Mouse (Mus musculus): ENCODE results near the gene Cnga4. TPM values are rescaled to one million over a fixed set of nuclear protein-coding genes. Genes with fewer than 3 reads are reported as not detected.
"Not testable (repeated sequence)": the region's sequence is repeated elsewhere in the genome, so short reads cannot be mapped to it uniquely, and the experiment has no call there.

Gene Cnga4
- polyA plus RNA-seq, 1 experiment: 7.9 TPM

DNA sequence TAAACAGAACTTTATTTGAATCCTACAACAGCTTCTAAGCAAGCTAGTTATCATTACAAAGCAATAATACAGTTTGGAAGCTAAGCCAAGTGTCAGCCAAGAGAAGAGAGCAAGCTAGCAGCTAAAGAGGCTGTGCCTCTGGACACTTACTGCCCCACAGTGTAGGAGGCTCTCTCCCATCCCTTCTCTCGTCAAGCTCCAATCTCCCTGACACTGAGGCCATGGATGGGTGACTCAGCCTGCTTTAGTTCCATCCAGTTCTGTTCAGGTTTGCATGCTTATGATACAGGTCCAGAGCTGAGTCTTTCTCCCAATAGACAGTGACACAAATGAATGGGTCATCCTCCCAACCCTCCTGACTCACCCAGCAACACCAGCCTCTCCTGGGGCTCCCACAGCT, 27.7 kb downstream of the Cnga4 start:
- H3K36me3 ChIP-seq (ENCODE audit: control insufficient read depth, insufficient read depth, low read length): no peaks in the 10 kb centered on the region

DNA sequence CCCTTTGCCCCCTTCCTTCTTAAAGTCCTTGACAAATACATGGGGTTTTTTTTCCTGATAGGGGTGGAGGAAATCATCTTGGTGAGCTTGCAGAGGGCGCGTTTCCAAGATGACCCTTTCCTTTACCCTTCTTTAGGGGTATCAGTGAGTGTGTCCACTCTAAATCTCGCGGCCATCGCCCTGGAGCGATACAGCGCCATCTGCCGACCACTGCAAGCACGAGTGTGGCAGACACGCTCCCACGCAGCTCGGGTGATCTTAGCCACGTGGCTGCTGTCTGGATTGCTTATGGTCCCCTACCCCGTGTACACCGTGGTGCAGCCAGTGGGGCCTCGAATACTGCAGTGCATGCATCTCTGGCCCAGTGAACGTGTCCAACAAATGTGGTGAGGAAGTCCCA, 29.5 kb downstream of the Cnga4 start:
- H3K4me1 ChIP-seq (ENCODE audit: control insufficient read depth, insufficient read depth, low read length): peaks cover 8% of the 10 kb centered on the region
- no peak overlapping the region for H3K4me3 ChIP-seq (ENCODE audit: control insufficient read depth, low read depth, low read length)
- no peak for TF ChIP-seq POLR2A (IDR thresholded peaks at IDR 0.05; ENCODE audit: control insufficient read depth, low read depth, low read length)
- peak; percentile 87; the same call in 1 of the 2 replicates for TF ChIP-seq CTCF (IDR thresholded peaks at IDR 0.05; ENCODE audit: control insufficient read depth, insufficient read depth, insufficient replicate concordance, low read depth, low read length)
- no peaks in the 10 kb centered on the region for H3K36me3 ChIP-seq (ENCODE audit: control insufficient read depth, insufficient read depth, low read length)
- no peaks in the 10 kb centered on the region for H3K27me3 ChIP-seq (ENCODE audit: control insufficient read depth, insufficient read depth, low read length)
- H3K27ac ChIP-seq (ENCODE audit: control insufficient read depth, insufficient read depth, low read depth, low read length): no peak overlapping the region

More for the DNA sequence above, 27.7 kb downstream of the Cnga4 start:
- peaks cover 8% of the 10 kb centered on the region for H3K4me1 ChIP-seq (ENCODE audit: control insufficient read depth, insufficient read depth, low read length)
- H3K27me3 ChIP-seq (ENCODE audit: control insufficient read depth, insufficient read depth, low read length): no peaks in the 10 kb centered on the region
- H3K4me3 ChIP-seq (ENCODE audit: control insufficient read depth, low read depth, low read length): no peak overlapping the region
- no peak overlapping the region for H3K27ac ChIP-seq (ENCODE audit: control insufficient read depth, insufficient read depth, low read depth, low read length)
- TF ChIP-seq POLR2A (IDR thresholded peaks at IDR 0.05; ENCODE audit: control insufficient read depth, low read depth, low read length) (no peak), CTCF (IDR thresholded peaks at IDR 0.05; ENCODE audit: control insufficient read depth, insufficient read depth, insufficient replicate concordance, low read depth, low read length) (no peak)

GRCm38 (mm10) chr7:105434798-105435197, 30.4 kb downstream of the Cnga4 start:
- Histone ChIP-seq H3K36me3 (ENCODE audit: control insufficient read depth, insufficient read depth, low read length) (no peaks in the 10 kb centered on the region), H3K4me3 (ENCODE audit: control insufficient read depth, low read depth, low read length) (peak overlapping the region; percentile 62), H3K27ac (ENCODE audit: control insufficient read depth, insufficient read depth, low read depth, low read length) (no peak overlapping the region), H3K27me3 (ENCODE audit: control insufficient read depth, insufficient read depth, low read length) (no peaks in the 10 kb centered on the region), H3K4me1 (ENCODE audit: control insufficient read depth, insufficient read depth, low read length) (peaks cover 8% of the 10 kb centered on the region)
- TF ChIP-seq CTCF (IDR thresholded peaks at IDR 0.05; ENCODE audit: control insufficient read depth, insufficient read depth, insufficient replicate concordance, low read depth, low read length) (no peak; the same call in 1 of the 2 replicates), POLR2A (IDR thresholded peaks at IDR 0.05; ENCODE audit: control insufficient read depth, low read depth, low read length) (no peak)

DNA sequence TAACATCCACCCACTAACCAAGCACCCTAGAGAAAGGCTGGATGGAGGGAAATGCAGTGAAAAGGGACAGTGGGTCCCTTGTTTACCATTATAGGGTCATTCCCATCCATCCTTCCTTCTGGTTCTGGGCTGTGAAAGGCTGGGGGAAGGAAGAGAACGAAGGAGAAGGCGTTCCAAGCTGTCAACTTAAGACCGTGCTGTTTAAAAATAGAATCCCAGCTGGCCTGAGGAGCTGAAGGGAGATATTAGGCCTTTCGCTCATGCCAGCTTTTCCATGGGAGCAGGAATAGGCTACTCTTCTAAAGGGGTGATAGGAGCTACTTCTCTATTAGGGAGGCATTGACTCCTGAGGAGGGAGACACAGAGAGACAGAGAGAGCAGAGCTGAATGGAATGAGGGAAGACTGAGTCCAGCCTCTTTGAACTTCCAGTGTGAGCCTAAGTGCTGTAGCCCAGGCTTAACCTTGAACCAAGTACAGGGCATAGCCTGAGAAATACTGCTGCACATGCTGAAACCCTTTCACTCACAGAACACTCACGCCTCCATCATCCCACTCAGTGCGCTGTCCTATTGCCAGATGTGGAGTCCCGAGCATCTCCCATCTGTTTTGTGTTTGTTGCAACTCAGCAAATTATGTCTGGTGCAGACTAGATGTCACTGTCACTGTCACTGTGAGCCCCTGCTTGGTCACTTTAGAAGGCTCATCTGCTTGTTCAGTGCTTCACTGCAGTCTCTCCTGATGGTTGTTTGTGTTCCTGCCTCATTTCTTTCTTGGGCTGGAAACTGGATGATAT, 33.8 kb downstream of the Cnga4 start:
- TF ChIP-seq POLR2A (IDR thresholded peaks at IDR 0.05; ENCODE audit: control insufficient read depth, low read depth, low read length) (no peak), CTCF (IDR thresholded peaks at IDR 0.05; ENCODE audit: control insufficient read depth, insufficient read depth, insufficient replicate concordance, low read depth, low read length) (no peak)
- Histone ChIP-seq H3K27me3 (ENCODE audit: control insufficient read depth, insufficient read depth, low read length) (no peaks in the 10 kb centered on the region), H3K27ac (ENCODE audit: control insufficient read depth, insufficient read depth, low read depth, low read length) (no peak overlapping the region)

DNA sequence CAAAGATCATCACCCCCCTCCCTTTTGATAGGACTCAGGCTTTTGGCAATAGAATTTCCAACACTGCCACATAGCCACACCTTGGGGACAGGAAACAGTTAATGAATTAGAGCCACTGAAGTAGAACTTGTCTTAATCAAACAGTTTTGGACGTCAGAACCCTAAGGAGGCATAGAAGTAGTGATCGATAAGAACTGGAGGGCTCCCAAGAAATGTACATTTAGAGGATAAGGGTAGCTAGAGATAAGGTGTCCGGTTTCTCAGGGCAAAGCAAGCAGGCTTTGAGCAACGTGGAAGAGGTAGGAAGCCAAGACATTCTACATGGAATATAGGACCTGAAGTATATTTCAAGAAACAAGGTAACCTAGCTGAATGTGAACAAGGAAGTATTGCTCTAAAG, 37.1 kb downstream of the Cnga4 start:
- Histone ChIP-seq H3K4me3 (ENCODE audit: control insufficient read depth, low read depth, low read length) (no peak overlapping the region), H3K27ac (ENCODE audit: control insufficient read depth, insufficient read depth, low read depth, low read length) (no peak overlapping the region), H3K36me3 (ENCODE audit: control insufficient read depth, insufficient read depth, low read length) (no peaks in the 10 kb centered on the region), H3K27me3 (ENCODE audit: control insufficient read depth, insufficient read depth, low read length) (no peaks in the 10 kb centered on the region), H3K4me1 (ENCODE audit: control insufficient read depth, insufficient read depth, low read length) (no peaks in the 10 kb centered on the region)
- no peak for TF ChIP-seq POLR2A (IDR thresholded peaks at IDR 0.05; ENCODE audit: control insufficient read depth, low read depth, low read length)
- TF ChIP-seq CTCF (IDR thresholded peaks at IDR 0.05; ENCODE audit: control insufficient read depth, insufficient read depth, insufficient replicate concordance, low read depth, low read length): no peak

More for the DNA sequence above, 33.8 kb downstream of the Cnga4 start:
- no peaks in the 10 kb centered on the region for H3K36me3 ChIP-seq (ENCODE audit: control insufficient read depth, insufficient read depth, low read length)
- H3K4me3 ChIP-seq (ENCODE audit: control insufficient read depth, low read depth, low read length): no peak overlapping the region
- peaks cover 8% of the 10 kb centered on the region for H3K4me1 ChIP-seq (ENCODE audit: control insufficient read depth, insufficient read depth, low read length)

GRCm38 (mm10) chr7:105445076-105445475, 40.7 kb downstream of the Cnga4 start:
- Histone ChIP-seq H3K4me1 (ENCODE audit: control insufficient read depth, insufficient read depth, low read length) (no peaks in the 10 kb centered on the region), H3K36me3 (ENCODE audit: control insufficient read depth, insufficient read depth, low read length) (no peaks in the 10 kb centered on the region), H3K27ac (ENCODE audit: control insufficient read depth, insufficient read depth, low read depth, low read length) (no peak overlapping the region), H3K4me3 (ENCODE audit: control insufficient read depth, low read depth, low read length) (no peak overlapping the region), H3K27me3 (ENCODE audit: control insufficient read depth, insufficient read depth, low read length) (no peaks in the 10 kb centered on the region)
- TF ChIP-seq CTCF (IDR thresholded peaks at IDR 0.05; ENCODE audit: control insufficient read depth, insufficient read depth, insufficient replicate concordance, low read depth, low read length) (no peak), POLR2A (IDR thresholded peaks at IDR 0.05; ENCODE audit: control insufficient read depth, low read depth, low read length) (no peak)

GRCm38 (mm10) chr7:105453345-105453744, 49.0 kb downstream of the Cnga4 start:
- H3K36me3 ChIP-seq (ENCODE audit: control insufficient read depth, insufficient read depth, low read length); H3K4me1 ChIP-seq (ENCODE audit: control insufficient read depth, insufficient read depth, low read length); H3K27me3 ChIP-seq (ENCODE audit: control insufficient read depth, insufficient read depth, low read length); H3K4me3 ChIP-seq (ENCODE audit: control insufficient read depth, low read depth, low read length); H3K27ac ChIP-seq (ENCODE audit: control insufficient read depth, insufficient read depth, low read depth, low read length): not testable (repeated sequence)

Other genes starting within 250 kb of the Cnga4 start
- not detected in 2 replicates for gene Olfr684, start 240.9 kb upstream of the Cnga4 start, polyA plus RNA-seq (2012; rRNA removed)
- not detected in 2 replicates for gene Olfr685, start 218.6 kb upstream of the Cnga4 start, polyA plus RNA-seq (2012; rRNA removed)
- not detected in 2 replicates for gene Olfr686, start 197.1 kb upstream of the Cnga4 start, polyA plus RNA-seq (2012; rRNA removed)
- gene Olfr688, start 116.5 kb upstream of the Cnga4 start, polyA plus RNA-seq (2012; rRNA removed): not detected in 2 replicates
- not detected in 2 replicates for gene Olfr689, start 93.4 kb upstream of the Cnga4 start, polyA plus RNA-seq (2012; rRNA removed)
- 0.21 and 0.71 TPM in 2 replicates for gene Olfr690, start 70.5 kb upstream of the Cnga4 start, polyA plus RNA-seq (2012; rRNA removed)
- 0.82 and 0.93 TPM in 2 replicates for gene Olfr691, start 62.3 kb upstream of the Cnga4 start, polyA plus RNA-seq (2012; rRNA removed)
- not detected in 2 replicates for gene Olfr692, start 36.3 kb upstream of the Cnga4 start, polyA plus RNA-seq (2012; rRNA removed)
- gene Gm5901, start 29.5 kb upstream of the Cnga4 start, polyA plus RNA-seq (2012; rRNA removed): 188 and 217 TPM in 2 replicates
- gene Fam160a2, start 4.5 kb upstream of the Cnga4 start, polyA plus RNA-seq (2012; rRNA removed): 73.7 and 76.9 TPM in 2 replicates
- 0.07 and 0.12 TPM in 2 replicates for gene Cckbr, start 21.2 kb downstream of the Cnga4 start, polyA plus RNA-seq (2012; rRNA removed)
- 2.0 and 4.9 TPM in 2 replicates for gene Cavin3, start 77.7 kb downstream of the Cnga4 start, polyA plus RNA-seq (2012; rRNA removed)
- 3.9 and 4.0 TPM in 2 replicates for gene Smpd1, start 149.8 kb downstream of the Cnga4 start, polyA plus RNA-seq (2012; rRNA removed)
- 33.9 and 37.4 TPM in 2 replicates for gene Apbb1, start 177.1 kb downstream of the Cnga4 start, polyA plus RNA-seq (2012; rRNA removed)
- gene Hpx, start 195.6 kb downstream of the Cnga4 start, polyA plus RNA-seq (2012; rRNA removed): 0.30 and 0.36 TPM in 2 replicates
- 4.6 and 5.1 TPM in 2 replicates for gene Trim3, start 229.0 kb downstream of the Cnga4 start, polyA plus RNA-seq (2012; rRNA removed)
- 73.6 and 76.1 TPM in 2 replicates for gene Timm10b, start 235.5 kb downstream of the Cnga4 start, polyA plus RNA-seq (2012; rRNA removed)
- gene Arfip2, start 235.8 kb downstream of the Cnga4 start, polyA plus RNA-seq (2012; rRNA removed): 12.4 and 12.5 TPM in 2 replicates
- gene Gm45799, start 236.0 kb downstream of the Cnga4 start, polyA plus RNA-seq (2012; rRNA removed): 52.1 and 76.2 TPM in 2 replicates
- 31.7 and 31.9 TPM in 2 replicates for gene Dnhd1, start 246.3 kb downstream of the Cnga4 start, polyA plus RNA-seq (2012; rRNA removed)

Data from testis, adult 2 months (tissue).